Mouse (Mus musculus): ENCODE data around the gene Dlg2. TPM values are rescaled to one million over a fixed set of nuclear protein-coding genes. Genes with fewer than 3 reads are reported as not detected.

Dlg2 gene
- polyA plus RNA-seq, 3 experiments from 2014 or later: 0.83 to 3.5 (median 1.1) TPM

DNA sequence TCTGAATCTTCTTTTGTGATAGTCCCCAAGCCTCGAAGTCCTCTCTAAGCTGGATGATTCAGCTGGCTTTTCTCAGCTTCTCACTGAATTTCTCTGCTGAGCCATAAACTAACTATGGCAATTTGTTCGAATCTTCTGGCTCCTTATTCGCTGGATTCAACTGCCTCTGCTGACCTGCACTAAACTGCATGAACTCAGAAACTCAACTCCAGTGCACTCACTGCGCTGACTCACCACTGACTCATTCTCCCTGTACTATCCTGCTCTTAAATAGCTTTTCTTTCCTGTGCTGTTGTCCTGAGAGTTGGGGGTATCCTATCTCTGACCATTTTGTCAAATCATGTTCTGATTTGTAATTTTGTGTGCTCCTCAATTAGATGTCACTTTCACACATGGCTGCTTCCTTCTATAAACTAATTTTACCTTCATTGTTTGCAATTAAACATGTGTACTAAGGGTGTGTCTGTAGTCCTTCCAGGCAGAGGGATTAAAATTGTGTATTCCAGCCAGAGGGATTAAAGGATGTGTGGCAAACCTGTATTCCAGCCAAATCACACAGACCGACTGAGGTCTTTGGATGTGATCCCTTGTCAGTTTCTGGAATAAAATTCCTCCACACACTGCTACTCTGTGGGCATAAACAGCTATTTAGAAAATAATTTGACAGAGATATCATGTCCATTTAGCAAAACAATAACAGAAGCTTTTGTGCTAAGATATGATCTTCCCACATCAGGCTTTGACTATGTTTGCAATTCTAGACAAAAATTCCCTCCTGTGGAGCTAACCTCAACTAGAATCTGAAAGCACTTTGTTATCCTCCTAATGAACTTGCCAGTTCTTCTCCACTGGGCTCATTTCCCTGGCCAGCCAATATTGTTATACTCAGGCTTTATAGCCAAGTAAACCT is 1115.0 kb downstream of the Dlg2 start:
- ATAC-seq: no peak

DNA sequence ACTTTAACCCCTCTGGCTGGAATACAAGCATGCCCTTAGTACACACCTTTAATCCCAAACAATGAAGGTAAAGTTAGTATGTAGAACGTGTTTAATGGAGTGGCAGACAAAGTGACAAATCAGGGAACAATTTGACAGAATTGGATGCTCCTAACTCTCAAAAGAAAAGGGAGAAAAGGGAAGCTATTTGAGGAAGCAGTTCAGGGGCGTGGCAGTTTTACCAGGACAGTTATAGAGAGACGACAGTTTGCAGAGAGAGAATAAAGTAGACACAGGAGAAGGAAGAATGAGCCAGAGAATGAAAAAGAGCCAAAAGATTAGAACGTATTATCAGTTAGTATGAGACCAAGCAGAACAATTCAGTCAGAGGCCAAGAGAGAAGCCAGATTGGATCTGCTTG is 1122.1 kb downstream of the Dlg2 start:
- ATAC-seq: no peak

DNA sequence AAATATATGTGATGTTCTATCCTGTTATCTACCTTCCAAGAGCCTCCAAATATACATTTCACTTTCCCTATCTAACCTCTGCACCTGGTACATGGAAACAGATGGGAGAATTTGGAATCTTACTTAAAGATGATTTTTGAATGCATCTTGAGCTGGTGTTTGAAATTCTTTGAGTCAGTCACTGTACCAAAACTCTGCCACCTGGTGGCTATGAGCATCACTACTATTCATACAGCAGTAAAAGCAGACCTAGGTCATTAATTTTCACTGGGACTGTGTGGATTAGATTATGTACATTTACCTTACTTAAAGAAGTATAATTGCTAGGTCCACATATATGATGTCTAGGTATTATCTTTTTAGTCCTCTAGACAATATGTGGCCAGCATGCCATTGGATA is 1124.8 kb downstream of the Dlg2 start:
- ATAC-seq: no peak

DNA sequence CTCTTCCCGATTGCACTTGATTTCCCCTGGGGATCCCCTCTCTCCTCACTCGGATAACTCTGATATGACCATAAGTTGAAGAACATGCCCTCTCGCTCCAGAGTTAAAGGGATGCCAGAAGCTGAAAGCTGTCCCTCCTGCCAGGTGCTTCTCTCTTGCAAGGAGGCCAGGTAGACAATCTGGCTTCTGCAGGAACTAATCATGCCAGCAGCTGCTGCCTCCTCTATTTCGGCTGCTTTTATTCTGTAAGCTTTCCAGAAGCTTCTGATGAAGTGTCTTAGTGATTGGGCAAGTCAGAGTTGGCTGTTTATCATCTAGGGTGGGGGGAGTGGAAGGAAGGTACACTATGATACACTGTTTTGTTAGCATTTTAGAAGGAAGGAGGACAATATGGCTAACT is 1127.1 kb downstream of the Dlg2 start:
- no peak for ATAC-seq

DNA sequence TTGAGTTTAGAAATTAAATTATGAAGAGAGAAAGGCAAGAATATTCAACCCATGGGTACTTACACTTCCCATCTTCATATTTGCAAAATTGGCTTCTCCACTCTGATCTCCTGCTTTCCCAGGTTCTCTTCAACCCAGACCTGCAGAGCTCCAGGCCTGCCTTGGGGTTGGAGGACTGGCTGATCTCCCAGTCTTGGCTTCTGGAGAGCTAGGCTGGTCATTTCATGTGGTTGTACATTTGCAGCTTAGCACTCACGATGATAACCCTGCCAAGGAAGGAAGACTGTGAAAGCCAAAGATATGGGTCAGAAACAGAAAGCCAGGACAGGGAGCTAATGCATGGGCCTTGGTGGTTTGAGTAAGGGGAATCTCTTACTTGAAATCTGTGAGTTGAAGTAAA is 1176.6 kb downstream of the Dlg2 start:
- no peak for ATAC-seq

DNA sequence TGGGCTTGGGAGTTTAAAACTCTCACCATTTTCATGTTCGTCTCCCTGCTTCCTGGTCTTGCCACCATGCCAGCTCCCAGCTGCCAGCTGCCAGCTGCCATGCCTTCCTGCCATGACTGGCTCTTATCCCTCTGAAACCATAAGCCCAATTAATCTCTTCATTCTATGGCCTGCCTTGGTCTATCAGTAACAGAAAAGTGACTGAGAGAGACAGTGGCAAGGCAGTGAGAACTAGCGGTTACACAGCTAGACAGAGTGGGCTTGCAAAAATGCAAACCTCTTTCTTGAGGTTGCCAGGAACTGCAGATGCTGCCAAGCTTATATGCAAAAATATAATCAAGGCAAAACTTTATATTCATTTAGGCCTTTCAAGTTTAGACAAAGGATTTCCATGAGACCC is 1183.0 kb downstream of the Dlg2 start:
- ATAC-seq: no peak

DNA sequence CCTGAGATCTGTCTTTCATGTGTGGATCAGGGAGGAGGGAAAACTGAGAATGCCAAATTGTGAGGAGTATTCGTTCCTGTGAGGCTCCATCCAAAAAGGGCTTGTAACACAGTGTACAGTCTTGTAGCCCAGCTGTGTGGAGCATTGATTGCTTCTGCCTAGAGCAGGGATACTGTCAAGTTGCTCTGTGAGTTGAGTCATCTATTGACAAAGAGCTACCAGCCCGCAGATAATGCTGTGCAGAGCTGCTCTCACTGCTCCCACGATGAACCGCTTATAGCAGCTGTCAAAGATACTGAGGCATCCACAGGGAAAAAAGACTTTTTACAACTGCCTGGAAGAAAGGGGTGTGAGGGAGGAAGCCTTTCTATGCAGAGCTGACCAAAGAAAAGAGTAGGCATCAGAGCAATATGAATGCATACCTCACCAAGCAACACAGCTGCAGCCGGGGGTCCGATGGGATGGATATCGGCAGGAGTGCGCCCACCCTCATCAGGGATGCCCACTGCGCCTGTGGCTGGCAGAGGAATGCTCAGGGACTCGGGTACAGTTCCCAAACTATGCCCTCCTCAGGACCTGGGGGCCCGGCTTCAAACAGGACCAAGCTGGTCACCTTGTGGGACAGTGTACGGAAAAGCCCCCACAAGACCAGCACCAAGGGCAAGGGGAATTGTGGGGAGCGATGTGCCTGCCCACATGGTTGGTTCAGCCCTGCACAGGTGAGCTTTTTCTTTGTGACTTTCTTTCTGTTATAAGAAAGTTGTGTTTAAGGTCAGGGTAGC is 1196.0 kb downstream of the Dlg2 start:
- no peak for ATAC-seq

DNA sequence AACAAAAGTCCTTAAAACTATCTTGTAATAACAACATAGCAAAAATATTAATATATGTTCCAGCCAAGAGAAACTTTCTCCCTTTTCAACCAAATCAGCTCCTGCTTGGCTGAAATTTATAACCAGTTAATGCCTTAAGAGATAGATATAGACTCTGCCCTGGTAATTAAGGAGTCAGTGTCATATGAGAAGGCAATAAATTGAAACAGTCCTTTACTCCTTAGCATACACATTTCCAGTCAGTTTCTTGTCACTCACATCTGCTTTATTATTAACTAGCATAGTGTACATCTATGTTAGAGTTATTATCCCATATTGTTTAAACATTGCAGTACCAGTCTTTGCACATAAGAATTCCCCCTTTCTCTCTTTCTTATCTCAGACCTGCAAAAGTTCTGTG is 1197.9 kb downstream of the Dlg2 start:
- no peak for ATAC-seq

DNA sequence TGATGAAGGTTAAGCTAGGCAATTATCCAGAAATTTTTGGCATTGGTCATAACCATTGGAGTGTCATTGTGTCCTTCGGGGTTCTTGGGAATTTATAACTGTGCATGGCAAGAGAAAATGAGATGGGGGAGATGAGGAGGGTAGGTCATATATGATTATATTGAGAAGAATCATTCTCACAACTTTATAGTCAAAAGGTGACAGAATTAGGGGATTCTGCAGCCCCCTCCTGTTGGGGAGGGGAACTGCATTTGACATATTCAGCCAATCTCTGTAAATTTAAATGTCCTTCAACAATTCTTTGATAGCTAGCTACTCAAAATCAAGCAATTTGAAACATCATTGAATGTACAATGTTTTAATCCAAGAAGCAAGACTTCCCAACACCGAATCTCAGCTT is 1201.5 kb downstream of the Dlg2 start:
- ATAC-seq: no peak

DNA sequence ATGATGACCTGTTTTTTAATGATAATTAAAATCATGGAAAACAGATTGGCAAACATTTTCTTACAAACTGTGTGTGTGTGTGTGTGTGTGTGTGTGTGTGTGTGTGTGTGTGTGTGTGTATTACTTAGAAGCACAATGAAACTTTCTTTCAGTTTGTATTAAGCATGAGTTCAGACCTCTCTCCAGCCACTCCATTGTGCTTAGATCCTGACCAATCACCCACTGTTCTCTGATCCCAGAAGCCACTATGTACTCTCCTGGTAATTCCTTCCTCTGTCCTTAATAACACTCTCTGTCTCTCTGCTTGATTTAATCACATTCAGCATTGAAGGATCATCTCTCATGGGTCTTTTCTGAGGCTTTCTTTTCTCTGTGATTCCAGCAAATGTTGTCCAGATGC is 1211.5 kb downstream of the Dlg2 start:
- no peak for ATAC-seq

DNA sequence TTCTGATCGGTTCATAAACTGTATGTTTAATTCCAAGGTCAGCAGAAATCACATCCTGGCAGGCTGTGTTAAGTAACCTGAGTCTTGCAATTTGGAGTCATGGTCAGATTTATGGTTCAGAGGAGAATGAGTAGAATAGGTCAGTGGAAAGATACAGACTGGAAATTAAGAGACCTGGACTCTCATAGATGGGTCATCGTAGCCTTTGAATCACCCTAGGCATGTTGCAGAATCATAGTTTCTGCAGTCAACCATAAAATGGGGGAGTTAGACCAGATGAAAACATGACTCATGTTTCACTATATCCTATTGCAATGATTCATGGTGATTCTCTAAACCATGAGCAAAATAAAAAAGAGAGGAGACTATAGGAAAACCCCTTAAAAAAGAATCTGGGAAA is 1213.4 kb downstream of the Dlg2 start:
- ATAC-seq: no peak

DNA sequence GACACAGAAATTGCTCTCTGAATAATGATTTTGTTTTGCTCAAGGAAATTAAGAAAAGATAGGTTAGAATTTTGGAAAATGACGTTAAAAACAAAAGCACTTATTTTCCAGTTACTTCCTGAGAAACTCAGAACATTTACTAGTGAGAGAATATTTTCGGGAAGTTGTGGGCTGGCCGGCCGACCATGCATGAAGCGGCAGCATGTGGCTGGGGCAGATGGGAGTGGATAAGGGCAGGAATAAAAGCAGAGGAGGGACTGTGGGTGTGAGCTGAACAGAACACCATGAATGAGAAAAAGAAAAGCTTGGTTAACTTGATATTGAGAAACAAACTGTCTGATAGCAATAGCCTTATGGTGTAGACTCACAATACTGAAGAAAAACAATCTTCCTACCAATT is 1233.4 kb downstream of the Dlg2 start:
- no peak for ATAC-seq

DNA sequence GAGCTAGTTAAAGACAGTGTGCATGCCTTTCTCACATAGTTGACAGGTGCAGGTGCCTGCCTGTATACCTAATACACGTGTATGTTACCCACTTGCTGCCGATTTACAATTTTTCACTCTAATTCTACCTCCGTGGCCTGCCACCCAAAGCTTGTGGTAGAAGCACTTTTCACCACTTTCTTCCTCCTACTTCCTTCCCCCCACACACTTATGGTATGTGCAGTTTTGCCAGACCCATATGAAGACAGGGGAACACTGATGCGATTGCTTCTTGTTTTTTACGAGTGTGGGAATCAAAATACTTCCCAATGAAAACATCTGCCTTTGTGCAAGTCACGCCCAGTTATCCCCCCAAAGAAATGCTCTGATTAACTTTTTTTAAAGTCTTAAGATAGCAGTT is 1234.7 kb downstream of the Dlg2 start:
- ATAC-seq: no peak

DNA sequence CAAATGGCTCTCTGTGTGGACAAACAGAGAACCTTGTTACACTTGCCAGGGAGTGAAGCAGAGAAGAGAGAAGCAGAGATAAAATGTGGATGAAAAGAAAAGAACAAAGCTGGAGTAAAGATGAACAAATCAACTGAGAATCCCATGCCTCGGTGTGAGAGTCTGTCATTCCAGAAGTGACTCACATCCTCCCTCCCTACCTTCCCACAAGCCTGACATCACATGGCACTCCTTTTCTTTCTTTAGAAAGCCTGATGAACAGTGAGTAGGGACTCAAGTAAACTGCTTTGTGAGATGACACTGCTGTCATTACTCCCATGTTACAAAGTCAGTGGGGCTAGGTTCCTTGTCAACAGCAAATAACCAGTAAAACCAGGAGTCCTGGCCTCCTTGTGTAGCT is 1239.3 kb downstream of the Dlg2 start:
- no peak for ATAC-seq

DNA sequence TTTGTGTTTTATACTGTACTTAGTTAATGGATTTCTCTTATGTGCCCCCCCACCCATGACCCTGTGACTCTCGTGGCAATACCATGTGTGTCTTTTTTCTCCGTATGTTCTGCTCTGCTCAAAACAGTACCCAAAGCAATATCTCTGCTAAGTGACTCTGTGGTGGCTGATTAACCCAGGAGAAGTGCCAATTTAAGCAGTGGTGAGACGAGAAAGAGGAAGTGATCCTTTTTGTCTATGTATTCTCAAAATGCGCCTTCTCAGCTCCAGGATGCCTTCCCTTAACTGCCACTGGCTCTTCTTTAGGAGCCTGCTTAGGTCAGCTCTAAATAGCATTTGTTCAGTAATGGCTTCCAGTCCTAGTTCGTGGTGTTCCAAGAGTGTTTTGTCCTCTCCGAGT is 1240.2 kb downstream of the Dlg2 start:
- ATAC-seq: no peak

DNA sequence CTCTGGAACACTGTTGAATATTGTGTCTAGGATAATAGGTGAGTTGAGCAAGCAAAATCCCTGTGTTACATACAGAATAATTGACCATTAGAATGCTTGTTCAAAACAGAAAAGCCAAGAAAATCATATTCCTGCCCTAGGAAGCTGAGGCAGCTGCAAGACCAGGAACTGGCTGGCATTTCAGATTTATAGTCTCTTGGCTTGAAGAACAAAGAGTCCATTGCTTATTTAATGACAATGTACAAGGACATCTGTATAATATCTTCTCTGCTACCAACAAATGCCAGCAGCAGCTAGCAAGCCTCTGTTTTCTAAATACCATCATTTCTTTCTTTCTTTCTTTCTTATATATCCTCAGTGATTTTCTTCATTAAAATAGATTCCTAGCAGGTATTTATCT is 1243.8 kb downstream of the Dlg2 start:
- ATAC-seq: no peak

DNA sequence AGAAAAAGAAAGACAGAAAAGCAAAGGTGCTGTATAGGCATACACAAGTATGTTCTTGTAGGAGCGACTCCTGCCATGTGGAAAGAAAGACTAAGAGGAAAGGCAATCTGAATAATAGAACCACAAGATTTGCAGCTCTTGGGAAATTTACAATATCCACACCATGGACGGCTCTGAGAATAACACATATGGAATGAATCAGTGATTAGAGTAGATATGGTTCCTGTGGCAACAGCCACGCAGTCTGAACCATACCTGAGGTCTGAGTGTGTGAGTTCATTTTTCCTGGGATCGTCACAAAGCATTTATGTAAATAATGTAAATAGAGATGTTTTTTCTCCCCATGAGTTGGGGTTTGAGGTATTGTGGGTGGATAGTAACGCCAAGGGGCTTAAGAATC is 1247.9 kb downstream of the Dlg2 start:
- no peak for ATAC-seq

DNA sequence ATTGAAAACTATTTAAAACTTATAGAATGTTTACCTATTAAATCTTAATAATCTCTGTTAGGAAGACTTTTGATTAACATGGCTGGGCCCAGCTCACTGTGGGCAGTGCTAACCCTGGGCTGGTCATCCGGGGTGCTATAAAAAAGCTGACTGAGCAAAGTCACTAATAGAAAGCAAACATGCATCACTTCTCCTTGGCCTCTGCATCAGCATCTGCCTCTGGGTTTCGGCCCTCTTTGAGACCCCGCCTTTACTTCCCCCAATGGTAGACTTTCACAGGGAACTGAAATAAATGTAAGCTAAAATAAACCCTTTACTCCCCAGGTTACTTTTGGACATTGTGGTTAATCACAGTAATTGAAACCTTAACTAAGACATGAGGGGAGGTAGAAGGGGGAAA is 1264.3 kb downstream of the Dlg2 start:
- no peak for ATAC-seq

DNA sequence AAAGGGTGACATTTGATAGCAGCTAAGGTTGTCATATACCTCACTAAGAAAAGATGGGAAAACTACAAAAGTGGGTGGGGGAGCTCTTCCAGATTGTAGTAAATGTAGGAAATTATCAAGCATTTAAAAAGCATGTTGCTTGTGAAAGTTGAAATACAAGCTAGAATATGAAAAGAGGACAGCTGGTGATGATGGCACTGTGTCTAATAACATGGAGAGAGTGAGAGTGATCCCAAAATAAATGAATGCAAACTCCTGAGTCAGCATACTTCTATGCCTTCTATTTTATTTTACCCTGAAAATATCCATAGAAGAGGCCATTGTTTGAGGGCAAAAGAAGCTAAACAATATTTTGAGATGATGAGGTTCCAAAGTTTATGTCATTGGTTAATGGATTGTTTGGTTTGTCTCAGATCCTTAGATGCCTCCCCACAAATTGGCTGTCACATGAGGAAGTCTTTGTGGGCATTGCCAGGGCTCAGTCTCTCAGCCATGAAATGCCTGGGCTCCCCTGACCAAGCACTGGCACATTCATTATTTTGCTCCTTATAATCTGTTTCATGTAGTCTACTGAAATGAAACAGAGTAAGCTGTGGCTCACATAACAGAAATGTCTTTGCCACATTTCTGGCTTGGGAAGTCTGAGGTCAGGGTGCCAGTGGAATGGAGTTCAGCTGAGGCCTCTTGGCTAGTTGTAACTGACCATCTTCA is 1276.8 kb downstream of the Dlg2 start:
- no peak for ATAC-seq

DNA sequence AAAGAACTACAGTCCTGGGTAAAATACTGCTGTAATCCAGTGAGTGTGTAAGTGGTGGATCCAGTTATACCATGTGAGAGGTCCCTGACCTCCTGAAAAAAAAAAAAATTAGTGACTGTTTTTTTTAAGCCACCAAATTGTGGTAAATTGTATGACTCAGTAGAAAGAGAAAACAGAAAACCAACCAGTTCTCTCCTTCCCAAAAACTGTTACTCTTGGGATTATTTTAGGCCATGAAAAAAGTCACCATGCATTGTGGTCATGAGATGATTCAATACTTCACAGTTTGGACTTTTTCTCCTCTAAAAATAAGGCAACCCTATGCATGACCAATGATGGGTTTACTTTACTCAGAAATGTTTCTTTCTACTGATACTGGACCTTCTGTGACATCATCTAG is 1291.2 kb downstream of the Dlg2 start:
- ATAC-seq: no peak

DNA sequence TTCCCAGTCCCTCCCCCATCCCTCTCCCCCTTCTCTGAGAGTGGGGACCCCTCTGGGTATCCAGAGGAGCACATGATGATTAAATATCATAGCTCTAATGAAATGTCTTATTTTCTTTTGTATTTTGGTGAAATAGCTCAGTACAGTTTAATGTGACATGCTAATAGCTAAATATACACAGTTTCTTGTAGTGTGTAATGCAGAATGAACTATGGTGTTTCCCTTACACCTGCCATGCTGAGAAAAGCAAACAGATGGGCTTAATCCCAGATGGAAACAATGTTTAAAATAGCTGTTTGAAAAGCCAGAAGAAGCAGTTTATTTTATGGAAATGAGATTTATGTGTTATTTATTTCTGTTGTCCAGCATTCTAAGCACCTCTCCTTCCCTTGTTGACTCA is 1302.2 kb downstream of the Dlg2 start:
- no peak for ATAC-seq

DNA sequence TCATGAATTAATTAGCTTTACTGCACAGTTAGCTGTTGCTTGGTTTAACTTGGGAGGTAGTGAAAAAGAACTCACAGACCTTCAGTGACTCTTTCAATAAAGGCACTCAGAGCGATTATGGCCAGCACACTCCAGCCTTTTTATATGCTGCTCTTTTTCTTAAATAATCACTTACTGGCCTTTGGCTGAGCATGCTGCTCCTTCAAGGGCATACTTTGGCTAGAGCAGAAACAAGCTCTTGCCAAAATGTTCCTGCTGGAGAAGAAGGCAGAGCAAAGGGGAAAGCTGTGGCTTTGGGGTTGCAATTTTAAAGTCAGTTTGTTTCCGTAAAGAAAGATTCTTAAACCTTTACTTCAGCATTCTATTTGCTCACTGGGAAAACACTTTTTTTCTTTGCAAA is 1308.1 kb downstream of the Dlg2 start:
- no peak for ATAC-seq

DNA sequence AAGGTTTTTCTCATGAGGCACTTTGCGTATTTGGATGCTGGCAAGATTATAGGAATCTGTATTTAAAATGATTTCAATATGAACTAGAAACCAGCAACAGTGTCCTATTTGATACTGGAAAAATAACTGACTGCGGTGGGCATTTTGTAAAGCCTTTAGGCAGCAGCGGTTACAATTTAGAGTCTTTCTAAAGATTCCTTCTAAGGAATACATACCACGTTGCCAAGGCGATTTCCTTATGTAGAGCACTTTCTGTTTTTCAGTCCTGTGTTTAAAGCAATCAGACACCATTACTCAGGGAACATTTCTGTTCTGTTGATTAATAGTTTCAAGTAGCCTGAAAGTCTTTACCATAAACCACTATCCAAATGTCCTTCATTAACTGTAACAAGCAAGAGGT is 1309.0 kb downstream of the Dlg2 start:
- ATAC-seq: no peak

DNA sequence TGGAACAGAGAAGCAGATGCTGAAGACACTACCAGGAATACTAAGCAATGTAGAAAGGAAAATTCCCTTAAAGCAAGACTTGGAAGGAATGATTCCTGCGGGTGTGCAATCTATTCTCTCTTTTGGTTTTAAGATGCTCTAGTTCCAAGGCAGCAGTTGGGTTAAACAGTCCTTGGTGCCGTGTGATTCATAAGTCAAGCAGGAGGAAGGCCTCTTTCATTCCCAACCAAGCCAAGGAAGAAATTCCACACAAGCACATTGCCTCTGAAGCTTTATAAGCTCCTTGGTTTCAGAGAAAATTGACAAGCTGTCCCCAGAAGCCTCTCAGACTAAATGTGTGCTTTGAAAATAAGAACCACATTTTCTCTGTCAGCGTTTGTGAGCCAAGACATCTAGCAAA is 1309.4 kb downstream of the Dlg2 start:
- ATAC-seq: no peak
